Mouse (Mus musculus) midbrain, embryonic 15.5 days (tissue): Measurements from ENCODE around the gene Nudcd3. TPM values are rescaled to one million over a fixed set of nuclear protein-coding genes. Genes with fewer than 3 reads are reported as not detected.
"Not testable (repeated sequence)": the region's sequence is repeated elsewhere in the genome, so short reads cannot be mapped to it uniquely, and the experiment has no call there.

Experiments
- ATAC-seq: fragments of 200-750 bp; cut with Nextera tagmentation; replicated peaks from 2 replicates; pipeline ENCODE4 v1.8.0; 2017; ENCODE audit warnings: moderate TSS enrichment
- H3K27ac ChIP-seq: fragments of 300-500 bp; sonication (generic); 2 replicates; pipeline ENCODE4 v1.5.1; 2015; ENCODE audit warnings: mild to moderate bottlenecking, inconsistent platforms
- H3K27me3 ChIP-seq: fragments of 300-500 bp; sonication (generic); replicated peaks from 2 replicates; pipeline ENCODE4 v1.6.1; 2015; ENCODE audit warnings: inconsistent platforms
- H3K36me3 ChIP-seq: fragments of 300-500 bp; sonication (generic); replicated peaks from 2 replicates; pipeline ENCODE4 v1.6.1; 2015; ENCODE audit warnings: inconsistent platforms
- H3K4me1 ChIP-seq: fragments of 300-500 bp; sonication (generic); 2 replicates; pipeline ENCODE4 v1.6.1; 2015; ENCODE audit warnings: inconsistent platforms
- H3K4me2 ChIP-seq: fragments of 300-500 bp; sonication (generic); 2 replicates; pipeline ENCODE4 v1.6.1; 2015; ENCODE audit warnings: inconsistent platforms, mild to moderate bottlenecking, moderate library complexity
- H3K4me3 ChIP-seq: fragments of 300-500 bp; sonication (generic); 2 replicates; pipeline ENCODE4 v1.5.1; 2015; ENCODE audit warnings: mild to moderate bottlenecking, inconsistent platforms
- H3K9ac ChIP-seq: fragments of 300-500 bp; sonication (generic); 2 replicates; pipeline ENCODE4 v1.6.1; 2015; ENCODE audit warnings: mild to moderate bottlenecking, inconsistent platforms
- H3K9me3 ChIP-seq: fragments of 300-500 bp; sonication (generic); 2 replicates; pipeline ENCODE4 v1.6.1; 2016; ENCODE audit warnings: inconsistent platforms
- WGBS: fragments of 180-500 bp; shearing (Covaris S2); methylation state at CpG from one replicate; pipeline ENCODE4 v1.1.7; 2015; ENCODE audit warnings: mixed read lengths; 5-methylcytosine and 5-hydroxymethylcytosine counted together
- polyA plus RNA-seq: library from polyadenylated mRNA; unstranded; fragments of >200 nt; fragmentation: Nextera tagmentation; extraction: Ambion mirVana; gene quantifications from 2 replicates; pipeline ENCODE4 v1.2.1, GENCODE M21; 2015

Nudcd3 gene
- polyA plus RNA-seq, 1 experiment from 2014 or later: 77.2 TPM

- Histone ChIP-seq H3K27ac (no peak overlapping the region), H3K27me3 (no peaks in the 10 kb centered on the region), H3K4me2 (no peak overlapping the region), H3K9me3 (no peaks in the 10 kb centered on the region), H3K9ac (no peak overlapping the region), H3K36me3 (peaks cover 25% of the 10 kb centered on the region), H3K4me3 (no peak overlapping the region), H3K4me1 (no peaks in the 10 kb centered on the region)
- no peak for ATAC-seq
- 97% methylated on average over 5 of the region's 5 CpGs for WGBS
Measured at GRCm38 (mm10) chr11:6111734-6112484, 88.3 kb downstream of the Nudcd3 start.

- H3K36me3 ChIP-seq: peaks cover 25% of the 10 kb centered on the region
Measured at GRCm38 (mm10) chr11:6109990-6110389, 90.2 kb downstream of the Nudcd3 start.

DNA sequence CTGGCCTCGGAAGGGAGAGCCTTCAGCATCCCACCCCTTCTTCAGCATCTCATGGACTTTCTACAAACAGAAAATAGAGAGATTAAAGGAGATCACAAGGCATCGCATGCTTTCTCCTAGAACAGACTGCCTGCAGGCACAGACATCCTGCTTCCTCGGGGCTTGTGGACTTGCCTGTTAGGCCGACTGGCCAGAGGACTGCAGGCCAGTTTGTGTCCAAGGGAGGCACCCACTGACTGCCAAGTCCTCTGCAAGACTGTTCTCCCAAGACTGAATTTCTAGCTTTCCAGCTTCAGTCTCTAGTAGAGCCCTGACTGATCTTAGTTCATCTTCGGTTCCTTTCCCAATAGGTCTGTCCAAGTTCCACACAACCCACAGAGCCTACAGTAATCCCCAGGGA lies 91.9 kb downstream of the Nudcd3 start:
- Histone ChIP-seq H3K4me2 (no peak overlapping the region), H3K27ac (no peak overlapping the region), H3K4me3 (no peak overlapping the region), H3K36me3 (peaks cover 25% of the 10 kb centered on the region), H3K9ac (no peak overlapping the region), H3K9me3 (no peaks in the 10 kb centered on the region), H3K27me3 (no peaks in the 10 kb centered on the region), H3K4me1 (no peaks in the 10 kb centered on the region)
- ATAC-seq: no peak
- 93% methylated on average over 5 of the region's 5 CpGs for WGBS

More at GRCm38 (mm10) chr11:6109990-6110389, 90.2 kb downstream of the Nudcd3 start:
- H3K4me2 ChIP-seq: no peak overlapping the region
- H3K4me3 ChIP-seq: no peak overlapping the region
- no peak overlapping the region for H3K27ac ChIP-seq
- H3K9me3 ChIP-seq: no peaks in the 10 kb centered on the region
- no peak overlapping the region for H3K9ac ChIP-seq
- no peak for ATAC-seq
- no peaks in the 10 kb centered on the region for H3K4me1 ChIP-seq
- no peaks in the 10 kb centered on the region for H3K27me3 ChIP-seq

GRCm38 (mm10) chr11:6107722-6108121 lies 92.5 kb downstream of the Nudcd3 start:
- Histone ChIP-seq H3K4me1 (no peaks in the 10 kb centered on the region), H3K4me2 (no peak overlapping the region), H3K9me3 (no peaks in the 10 kb centered on the region), H3K27ac (no peak overlapping the region), H3K4me3 (no peak overlapping the region), H3K27me3 (no peaks in the 10 kb centered on the region), H3K9ac (no peak overlapping the region), H3K36me3 (peaks cover 25% of the 10 kb centered on the region)
- no peak for ATAC-seq
- WGBS: 74% methylated on average over 3 of the region's 3 CpGs

DNA sequence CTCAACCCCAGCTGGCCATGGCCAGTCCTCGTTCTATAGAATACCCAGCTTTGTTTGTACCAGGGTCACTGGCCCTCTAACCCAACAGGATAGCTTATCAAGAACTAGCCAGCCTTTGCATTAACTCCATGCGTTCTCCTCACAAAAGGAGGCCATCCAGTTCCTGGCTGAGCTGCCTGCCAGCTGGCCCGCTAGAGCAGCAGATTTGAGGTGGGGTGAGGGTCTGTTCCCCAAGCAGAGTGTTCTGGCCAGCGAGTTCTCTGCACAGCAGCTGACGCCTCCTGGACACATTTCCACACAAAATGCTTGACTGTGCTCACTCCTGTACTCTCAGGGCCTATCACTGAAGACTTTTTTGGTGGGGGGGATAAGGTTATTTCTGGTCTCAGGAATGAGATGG lies 95.5 kb downstream of the Nudcd3 start:
- Histone ChIP-seq H3K27me3 (no peaks in the 10 kb centered on the region), H3K4me3 (no peak overlapping the region), H3K27ac (no peak overlapping the region), H3K9ac (no peak overlapping the region), H3K9me3 (no peaks in the 10 kb centered on the region), H3K4me1 (no peaks in the 10 kb centered on the region), H3K4me2 (no peak overlapping the region), H3K36me3 (peaks cover 12% of the 10 kb centered on the region; the same call in 1 of the 2 replicates)
- WGBS: 81% methylated on average over 5 of the region's 5 CpGs
- no peak for ATAC-seq

DNA sequence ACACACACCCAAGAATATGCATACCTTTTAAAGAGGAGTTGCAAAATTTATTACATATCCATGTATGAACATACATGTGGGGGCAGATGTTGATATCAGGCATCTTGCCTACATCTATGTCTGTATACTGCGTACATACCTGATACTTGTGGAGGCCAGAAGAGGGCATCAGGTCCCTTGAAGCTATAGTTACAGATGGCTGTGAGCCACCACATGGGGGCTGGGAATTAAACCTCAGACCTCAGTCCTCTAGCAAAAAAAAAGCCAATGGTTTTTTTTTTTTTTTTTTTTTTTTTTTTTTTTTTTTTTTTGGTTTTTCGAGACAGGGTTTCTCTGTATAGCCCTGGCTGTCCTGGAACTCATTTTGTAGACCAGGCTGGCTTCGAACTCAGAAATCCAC lies 103.6 kb downstream of the Nudcd3 start:
- WGBS: 93% methylated on average over 3 of the region's 3 CpGs
- not testable (repeated sequence) for ATAC-seq, H3K9ac ChIP-seq, H3K4me3 ChIP-seq, H3K4me1 ChIP-seq, H3K27ac ChIP-seq, H3K4me2 ChIP-seq, H3K9me3 ChIP-seq, H3K36me3 ChIP-seq, H3K27me3 ChIP-seq

DNA sequence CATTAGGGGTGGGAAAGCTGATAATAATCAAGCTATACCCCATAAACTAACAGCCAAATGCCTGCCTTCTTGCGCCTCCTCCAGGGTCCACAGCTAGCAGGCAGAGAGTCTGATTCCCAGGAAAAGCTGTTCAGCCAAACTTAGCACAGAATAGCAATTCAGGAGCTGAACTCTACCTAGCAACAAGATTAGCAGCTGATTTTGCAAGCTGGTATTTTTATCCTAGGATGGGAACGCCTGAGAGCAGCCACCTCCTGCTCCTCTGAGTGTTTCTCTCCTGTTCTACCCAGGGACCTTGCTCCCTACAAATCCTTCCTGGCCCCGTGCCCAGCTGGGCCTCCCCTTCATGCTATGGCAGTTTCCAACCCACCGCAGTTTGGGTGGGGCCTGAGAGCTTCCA lies 113.2 kb downstream of the Nudcd3 start:
- H3K27me3 ChIP-seq: no peaks in the 10 kb centered on the region
- H3K9me3 ChIP-seq: no peaks in the 10 kb centered on the region
- no peaks in the 10 kb centered on the region for H3K4me1 ChIP-seq
- H3K4me2 ChIP-seq: no peak overlapping the region
- H3K27ac ChIP-seq: no peak overlapping the region
- no peaks in the 10 kb centered on the region for H3K36me3 ChIP-seq
- ATAC-seq: no peak
- 59% methylated on average over 4 of the region's 4 CpGs for WGBS
- H3K9ac ChIP-seq: no peak overlapping the region
- H3K4me3 ChIP-seq: no peak overlapping the region

DNA sequence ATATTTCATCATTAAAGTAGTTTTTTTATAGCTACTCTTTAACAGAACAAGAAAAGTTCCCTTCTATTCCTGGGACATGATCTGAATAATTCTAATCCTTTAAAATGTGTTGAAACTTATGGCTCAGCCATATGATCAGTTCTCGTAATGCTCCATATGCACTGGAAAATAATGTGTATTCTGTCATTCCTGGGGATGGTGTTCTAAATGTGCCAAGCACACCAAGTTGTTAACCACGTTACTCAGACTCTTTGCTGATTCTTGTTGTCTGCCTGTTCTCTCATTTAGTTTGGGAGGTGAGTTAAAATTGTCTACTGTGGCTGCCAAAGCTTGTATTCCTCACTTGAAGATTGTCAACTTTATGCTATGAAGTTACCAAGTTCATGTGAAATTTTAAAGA lies 121.5 kb downstream of the Nudcd3 start:
- 88% methylated on average over 2 of the region's 2 CpGs for WGBS
- H3K4me2 ChIP-seq: no peak overlapping the region

GRCm38 (mm10) chr11:6075618-6076066 lies 124.6 kb downstream of the Nudcd3 start:
- H3K4me1 ChIP-seq: 0 out of 2 replicates have a peak, but pooled peaks cover 5% of the 10 kb centered on the region
- 66% methylated on average over 8 of the region's 8 CpGs for WGBS
- peak overlapping the region; percentile 21; the same call in 1 of the 2 replicates for H3K27ac ChIP-seq
- no peak overlapping the region for H3K4me3 ChIP-seq
- H3K9ac ChIP-seq: no peak overlapping the region
- H3K9me3 ChIP-seq: no peaks in the 10 kb centered on the region
- 0 out of 2 replicates have a peak, but pooled peaks have one; percentile 33 for ATAC-seq
- H3K27me3 ChIP-seq: no peaks in the 10 kb centered on the region; the same call in 1 of the 2 replicates
- H3K4me2 ChIP-seq: no peak overlapping the region
- no peaks in the 10 kb centered on the region for H3K36me3 ChIP-seq

More for the DNA sequence above, 121.5 kb downstream of the Nudcd3 start:
- no peaks in the 10 kb centered on the region for H3K36me3 ChIP-seq
- H3K4me3 ChIP-seq: no peak overlapping the region
- no peak for ATAC-seq
- H3K9me3 ChIP-seq: no peaks in the 10 kb centered on the region
- H3K27ac ChIP-seq: no peak overlapping the region
- H3K27me3 ChIP-seq: no peaks in the 10 kb centered on the region
- 0 out of 2 replicates have a peak, but pooled peaks cover 5% of the 10 kb centered on the region for H3K4me1 ChIP-seq
- no peak overlapping the region for H3K9ac ChIP-seq

DNA sequence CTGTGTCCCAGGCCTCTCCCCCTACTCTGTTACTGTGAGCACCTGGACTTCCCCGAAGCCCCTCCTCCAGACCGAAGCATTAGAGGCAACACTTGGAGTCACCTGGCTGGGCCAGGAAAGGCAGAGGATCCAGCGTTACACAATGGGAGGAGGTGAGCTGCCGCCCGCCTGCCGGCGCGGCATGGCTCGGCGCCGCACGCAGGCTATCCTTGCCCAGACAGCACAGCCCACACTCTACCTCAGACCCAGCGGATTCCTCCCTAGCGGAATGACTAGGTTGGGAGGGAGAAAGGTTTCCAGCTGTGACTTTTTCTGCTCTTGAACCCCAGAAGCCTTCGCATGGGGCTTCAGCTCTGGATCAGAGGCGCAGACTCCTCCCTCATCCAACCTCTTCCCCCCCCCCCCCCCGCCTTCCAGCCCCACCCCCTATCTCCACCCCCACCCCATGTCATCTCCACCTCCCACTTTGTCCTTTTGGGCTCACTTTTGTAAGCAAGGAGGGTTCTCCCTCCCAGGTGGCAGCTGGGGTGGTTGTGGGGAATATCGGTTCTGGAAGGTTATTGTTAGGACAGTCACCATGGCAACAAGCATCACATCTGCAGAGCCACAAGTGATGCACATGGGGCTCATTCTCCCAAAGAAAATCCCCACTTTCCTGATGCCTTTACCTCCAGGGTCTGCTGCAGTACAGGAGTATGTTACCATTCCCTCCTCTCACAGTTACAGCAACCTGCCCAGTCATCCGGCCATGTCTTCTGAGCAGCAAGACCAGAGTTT lies 131.8 kb downstream of the Nudcd3 start:
- H3K36me3 ChIP-seq: no peaks in the 10 kb centered on the region
- H3K27ac ChIP-seq: peak overlapping the region; percentile 42
- peaks cover 26% of the 10 kb centered on the region for H3K4me1 ChIP-seq
- no peak for ATAC-seq
- peak overlapping the region; percentile 53 for H3K4me2 ChIP-seq
- 6% methylated on average over 17 of the region's 19 CpGs for WGBS
- H3K9me3 ChIP-seq: no peaks in the 10 kb centered on the region
- peaks cover 29% of the 10 kb centered on the region for H3K27me3 ChIP-seq
- peak overlapping the region; percentile 25 for H3K4me3 ChIP-seq
- H3K9ac ChIP-seq: peak overlapping the region; percentile 37

DNA sequence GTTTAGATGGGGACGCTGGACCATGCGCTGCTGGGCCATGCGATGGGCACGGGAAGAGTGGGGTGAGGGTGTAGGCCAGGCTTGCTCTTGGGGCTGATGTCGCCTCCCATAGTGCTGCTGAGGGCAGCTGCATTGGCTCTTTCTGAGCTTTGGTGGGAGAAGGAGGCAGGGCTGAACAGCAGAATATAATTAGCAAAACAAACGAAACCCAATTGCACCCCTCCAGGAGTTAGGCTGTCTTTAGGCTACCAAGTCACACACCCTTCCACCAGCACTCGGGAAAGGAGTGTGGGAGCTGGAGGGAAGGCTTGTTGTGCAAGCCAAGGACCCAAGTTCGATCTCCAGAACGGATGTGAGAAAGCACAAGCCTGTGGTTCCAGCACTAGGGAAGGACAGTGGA lies 133.1 kb downstream of the Nudcd3 start:
- ATAC-seq: no peak
- Histone ChIP-seq H3K4me2 (peak overlapping the region; percentile 53; the same call in 1 of the 2 replicates), H3K27ac (no peak overlapping the region), H3K27me3 (peaks cover 32% of the 10 kb centered on the region), H3K4me1 (peaks cover 36% of the 10 kb centered on the region), H3K36me3 (no peaks in the 10 kb centered on the region), H3K9me3 (no peaks in the 10 kb centered on the region), H3K9ac (no peak overlapping the region), H3K4me3 (no peak overlapping the region)
- WGBS: 41% methylated on average over 9 of the region's 9 CpGs

- 13% methylated on average over 6 of the region's 6 CpGs for WGBS
- Histone ChIP-seq H3K9me3 (no peaks in the 10 kb centered on the region), H3K27me3 (peaks cover 32% of the 10 kb centered on the region), H3K27ac (peak within 1 kb of the TSS; percentile 90), H3K4me2 (peak within 1 kb of the TSS; percentile 61), H3K4me3 (peak within 1 kb of the TSS; percentile 87), H3K4me1 (peaks cover 36% of the 10 kb centered on the region), H3K36me3 (no peaks in the 10 kb centered on the region), H3K9ac (peak within 1 kb of the TSS; percentile 82)
- ATAC-seq: no peak
Measured at GRCm38 (mm10) chr11:6066176-6066575, 134.0 kb downstream of the Nudcd3 start, which contains the start of gene Camk2b. TSS of gene Camk2b (minus strand) at chr11:6066362.
